Mouse (Mus musculus) cortical plate, adult 2 months (tissue): ENCODE measurements around the gene Zfp872. TPM values are rescaled to one million over a fixed set of nuclear protein-coding genes. Genes with fewer than 3 reads are reported as not detected.

Source experiments
- H3K27ac ChIP-seq: fragments of 200-500 bp; 2 replicates; pipeline ENCODE4 v1.5.1; 2012; ENCODE audit warnings: low read length, control low read depth, inconsistent platforms; ENCODE audit not compliant: insufficient read depth
- H3K4me1 ChIP-seq: fragments of 200-500 bp; 2 replicates; pipeline ENCODE4 v1.6.1; 2011; ENCODE audit warnings: low read length; ENCODE audit not compliant: control insufficient read depth, insufficient read depth
- H3K4me3 ChIP-seq: fragments of 200-500 bp; 2 replicates; pipeline ENCODE4 v1.5.1; 2011; ENCODE audit warnings: mild to moderate bottlenecking, low read length, control low read depth; ENCODE audit not compliant: insufficient read depth
- CTCF ChIP-seq: fragments of 200-500 bp; IDR thresholded peaks from 2 replicates; pipeline ENCODE4 v1.5.1; 2011; ENCODE audit warnings: mild to moderate bottlenecking, control low read depth, low read length; ENCODE audit not compliant: insufficient read depth; ENCODE audit errors: extremely low read depth
- POLR2A ChIP-seq: fragments of 200-500 bp; IDR thresholded peaks from 2 replicates; pipeline ENCODE4 v1.6.1; 2011; ENCODE audit warnings: mild to moderate bottlenecking, low read length, control low read depth; ENCODE audit not compliant: insufficient read depth; ENCODE audit errors: extremely low read depth
- polyA plus RNA-seq: library from polyadenylated mRNA; depleted of rRNA; stranded (reverse); fragments of >200 nt; gene quantifications from 2 replicates; pipeline ENCODE4 v1.2.3, GENCODE M21; 2012

Zfp872 gene
- polyA plus RNA-seq, 1 experiment, result 0.08 TPM

GRCm38 (mm10) chr9:22155614-22156013 is 32.3 kb upstream of the Zfp872 start:
- TF ChIP-seq CTCF (peak; percentile 73), POLR2A (no peak)
- Histone ChIP-seq H3K27ac (no peak overlapping the region), H3K4me3 (no peak overlapping the region), H3K4me1 (peaks cover 2% of the 10 kb centered on the region; the same call in 1 of the 2 replicates)

DNA sequence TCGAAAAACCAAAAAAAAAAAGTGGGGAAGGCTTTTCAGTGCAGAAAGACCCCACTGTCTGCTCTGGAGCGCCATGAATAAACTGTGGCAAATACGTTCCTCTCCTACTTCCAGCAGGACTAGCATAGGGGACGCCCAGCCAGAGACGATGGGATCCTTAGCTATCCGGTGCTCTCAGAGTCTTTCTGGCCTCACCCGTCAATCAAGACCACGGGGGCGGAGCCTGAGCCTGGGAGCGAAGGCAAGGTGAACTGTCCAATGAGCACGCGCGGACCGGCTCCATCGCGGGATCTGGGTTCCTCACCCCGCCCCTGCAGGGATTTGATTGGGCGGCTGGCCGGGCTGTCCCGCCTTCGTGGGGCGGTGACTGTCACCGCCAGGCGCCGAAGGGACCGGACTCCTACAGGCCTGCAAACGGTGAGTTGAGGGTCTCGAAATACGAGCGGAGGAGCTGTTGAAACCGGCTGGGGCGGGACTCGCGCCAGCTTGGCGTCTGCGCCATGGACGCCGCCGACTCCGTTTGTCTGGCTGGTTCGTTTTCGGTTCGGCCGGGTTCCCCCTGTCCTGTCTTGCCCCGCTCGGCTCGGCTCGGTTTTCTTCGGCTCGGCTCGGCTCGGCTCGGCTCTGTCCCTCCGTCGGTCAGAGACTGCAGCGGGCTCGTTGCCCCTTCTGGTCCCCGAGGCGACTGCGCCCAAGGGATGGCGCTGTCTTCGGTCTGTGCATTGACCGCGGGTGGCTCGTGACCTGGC is 31.2 kb upstream of the Zfp872 start, which contains the start of gene Pigyl:
Gene Pigyl, plus strand, starts transcription at position 350 of the 749 bp plus-strand sequence.
- TF ChIP-seq POLR2A (peak; percentile 84), CTCF (no peak)
- peaks cover 2% of the 10 kb centered on the region; the same call in 1 of the 2 replicates for H3K4me1 ChIP-seq
- peak within 1 kb of the TSS; percentile 95 for H3K27ac ChIP-seq
- peak within 1 kb of the TSS; percentile 70 for H3K4me3 ChIP-seq

DNA sequence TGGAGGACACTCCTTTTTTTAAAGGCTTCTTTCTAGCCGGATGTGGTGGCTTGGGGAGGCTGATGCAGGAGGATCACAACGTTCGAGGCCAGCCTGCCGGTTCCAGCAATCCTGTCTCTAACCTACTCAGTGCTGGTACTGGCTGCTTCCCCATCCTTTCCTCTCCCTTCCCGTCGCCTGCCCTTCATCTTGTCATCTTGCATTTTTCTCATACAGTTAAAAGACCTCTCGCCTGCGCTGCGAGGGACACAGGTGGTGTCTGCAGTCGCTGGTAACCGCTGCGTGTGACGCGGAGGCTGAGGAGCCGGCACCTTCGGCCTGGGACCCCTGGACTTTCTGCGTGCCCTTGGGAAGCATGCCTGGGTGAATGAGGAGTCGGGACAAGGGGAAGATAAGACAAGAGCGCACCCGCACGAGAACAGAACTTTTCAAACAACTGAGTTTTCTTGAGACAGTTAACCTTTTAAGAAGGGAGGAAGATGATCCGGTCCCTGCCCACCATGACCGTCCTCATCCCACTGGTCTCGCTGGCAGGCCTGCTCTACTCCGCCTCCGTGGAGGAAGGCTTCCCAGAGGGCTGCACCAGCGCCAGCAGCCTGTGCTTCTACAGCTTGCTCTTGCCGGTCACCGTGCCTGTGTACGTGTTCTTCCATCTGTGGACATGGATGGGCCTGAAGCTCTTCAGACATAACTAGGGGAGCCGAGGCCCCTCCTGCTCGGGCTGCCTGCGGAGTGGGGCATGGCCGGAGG is 30.2 kb upstream of the Zfp872 start:
- H3K4me1 ChIP-seq, result peaks cover 2% of the 10 kb centered on the region; the same call in 1 of the 2 replicates
- TF ChIP-seq CTCF (no peak), POLR2A (no peak)
- no peak overlapping the region for H3K27ac ChIP-seq
- H3K4me3 ChIP-seq, result peak overlapping the region; percentile 70

- H3K4me1 ChIP-seq, result peaks cover 5% of the 10 kb centered on the region; the same call in 1 of the 2 replicates
- H3K4me3 ChIP-seq, result no peak overlapping the region
- no peak overlapping the region for H3K27ac ChIP-seq
- TF ChIP-seq CTCF (no peak), POLR2A (no peak)
Observed at GRCm38 (mm10) chr9:22161299-22161698, 26.6 kb upstream of the Zfp872 start.

GRCm38 (mm10) chr9:22162305-22162704 is 25.6 kb upstream of the Zfp872 start:
- Histone ChIP-seq H3K27ac (no peak overlapping the region), H3K4me3 (no peak overlapping the region), H3K4me1 (peaks cover 5% of the 10 kb centered on the region; the same call in 1 of the 2 replicates)
- TF ChIP-seq CTCF (no peak), POLR2A (no peak)

- Histone ChIP-seq H3K27ac (no peak overlapping the region), H3K4me1 (peaks cover 2% of the 10 kb centered on the region; the same call in 1 of the 2 replicates), H3K4me3 (no peak overlapping the region)
- TF ChIP-seq POLR2A, result no peak
- TF ChIP-seq CTCF, result no peak
Observed at GRCm38 (mm10) chr9:22162912-22163311, 25.0 kb upstream of the Zfp872 start.

DNA sequence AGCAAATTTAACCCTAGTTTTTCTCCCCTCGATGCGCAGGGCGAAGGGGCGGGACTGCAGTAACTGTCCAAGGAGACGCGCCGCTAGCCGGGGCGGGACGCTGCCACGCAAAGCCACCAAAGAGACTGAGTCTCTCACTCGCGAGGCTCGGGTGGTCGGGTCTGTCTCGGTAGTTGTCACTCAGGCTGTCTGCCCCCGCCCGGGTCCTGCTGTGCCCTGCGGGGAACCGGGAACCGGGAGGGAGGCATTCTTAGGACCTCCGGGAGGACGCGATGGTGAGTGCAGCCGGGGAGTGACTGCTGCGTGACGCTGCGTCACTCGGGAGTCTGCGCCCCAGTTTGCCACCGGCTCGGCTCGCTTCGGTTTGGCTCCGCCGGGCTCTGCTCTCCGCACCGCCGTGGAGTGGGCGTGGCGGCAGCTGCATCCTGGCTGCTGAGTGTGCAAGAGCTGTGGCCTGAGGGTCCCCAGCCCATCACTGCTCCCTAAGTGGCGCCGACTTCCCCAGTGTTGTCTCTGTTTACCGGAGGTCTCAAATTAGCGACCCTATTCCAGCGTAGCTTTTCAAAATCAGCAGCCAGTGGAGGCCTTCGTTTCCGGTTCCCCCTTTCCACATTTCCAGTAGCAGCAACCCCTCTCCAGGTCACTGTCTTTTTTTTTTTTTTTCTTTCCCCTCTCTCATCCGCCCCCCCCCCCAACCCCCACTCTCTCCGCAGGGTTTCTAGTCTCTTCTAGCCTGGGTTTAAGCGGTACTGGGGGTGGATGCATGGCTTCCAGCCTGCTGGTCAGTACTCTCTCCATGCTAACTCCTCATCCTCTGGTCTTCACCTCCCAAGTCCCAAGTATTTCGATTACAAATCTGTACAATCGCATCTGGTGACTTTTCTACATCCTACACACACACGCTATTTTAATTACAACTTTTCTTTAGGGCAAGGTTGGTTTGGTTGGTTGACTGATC is 22.9 kb upstream of the Zfp872 start:
- Histone ChIP-seq H3K27ac (0 out of 2 replicates have a peak overlapping the region, but pooled peaks have one; percentile 37), H3K4me1 (peaks cover 2% of the 10 kb centered on the region; the same call in 1 of the 2 replicates), H3K4me3 (peak overlapping the region; percentile 49)
- TF ChIP-seq CTCF (no peak), POLR2A (peak; percentile 76)

GRCm38 (mm10) chr9:22165964-22166363 is 21.9 kb upstream of the Zfp872 start:
- H3K27ac ChIP-seq, result no peak overlapping the region
- no peak for TF ChIP-seq POLR2A
- no peak for TF ChIP-seq CTCF
- peaks cover 2% of the 10 kb centered on the region; the same call in 1 of the 2 replicates for H3K4me1 ChIP-seq

GRCm38 (mm10) chr9:22166686-22167085 is 21.2 kb upstream of the Zfp872 start:
- Histone ChIP-seq H3K4me1 (peaks cover 2% of the 10 kb centered on the region; the same call in 1 of the 2 replicates), H3K4me3 (no peak overlapping the region), H3K27ac (no peak overlapping the region)
- TF ChIP-seq POLR2A (no peak), CTCF (no peak)

More at GRCm38 (mm10) chr9:22165964-22166363, 21.9 kb upstream of the Zfp872 start:
- no peak overlapping the region for H3K4me3 ChIP-seq
